Mouse (Mus musculus) stomach, embryonic 14.5 days (tissue): Measurements from ENCODE around the gene Negr1. TPM values are rescaled to one million over a fixed set of nuclear protein-coding genes. Genes with fewer than 3 reads are reported as not detected.

Source experiments
- ATAC-seq: fragments of 200-750 bp; cut with Nextera tagmentation; 2 replicates; pipeline ENCODE4 v1.8.0; 2017; ENCODE audit warnings: low read depth, moderate TSS enrichment; ENCODE audit not compliant: insufficient number of reproducible peaks, insufficient read depth, low FRiP score
- H3K27ac ChIP-seq: fragments of 300-500 bp; sonication (generic); 2 replicates; pipeline ENCODE4 v1.5.1; 2014; ENCODE audit warnings: mild to moderate bottlenecking, low read length, moderate library complexity, mixed read lengths
- H3K27me3 ChIP-seq: fragments of 300-500 bp; sonication (generic); 2 replicates; pipeline ENCODE4 v1.6.1; 2014; ENCODE audit warnings: low read length, control low read depth, mixed read lengths; ENCODE audit not compliant: control insufficient read depth, insufficient read depth
- H3K36me3 ChIP-seq: fragments of 300-500 bp; sonication (generic); 2 replicates; pipeline ENCODE4 v1.6.1; 2014; ENCODE audit warnings: mild to moderate bottlenecking, control low read depth, low read length, moderate library complexity, mixed read lengths; ENCODE audit not compliant: control insufficient read depth, insufficient read depth
- H3K4me1 ChIP-seq: fragments of 300-500 bp; sonication (generic); 2 replicates; pipeline ENCODE4 v1.6.1; 2014; ENCODE audit warnings: low read length, control low read depth, mixed read lengths; ENCODE audit not compliant: control insufficient read depth, insufficient read depth
- H3K4me2 ChIP-seq: fragments of 300-500 bp; sonication (generic); replicated peaks from 2 replicates; pipeline ENCODE4 v1.6.1; 2014; ENCODE audit warnings: low read depth, low read length, control low read depth
- H3K4me3 ChIP-seq: fragments of 300-500 bp; sonication (generic); 2 replicates; pipeline ENCODE4 v1.5.1; 2014; ENCODE audit warnings: low read depth, low read length, control low read depth
- H3K9ac ChIP-seq: fragments of 300-500 bp; sonication (generic); replicated peaks from 2 replicates; pipeline ENCODE4 v1.6.1; 2014; ENCODE audit warnings: low read depth, mild to moderate bottlenecking, control low read depth, low read length, moderate library complexity, mixed read lengths
- H3K9me3 ChIP-seq: fragments of 300-500 bp; sonication (generic); 2 replicates; pipeline ENCODE4 v1.6.1; 2016; ENCODE audit warnings: low read depth, low read length, control low read depth; ENCODE audit not compliant: control insufficient read depth
- WGBS: fragments of 180-500 bp; shearing (Covaris S2); extraction: QIAGEN DNeasy Blood & Tissue Kit; methylation state at CpG from one replicate; pipeline ENCODE4 v1.1.7; 2014; 5-methylcytosine and 5-hydroxymethylcytosine counted together
- polyA plus RNA-seq: library from polyadenylated mRNA; unstranded; fragments of >200 nt; fragmentation: Nextera tagmentation; extraction: Ambion mirVana; gene quantifications from 2 replicates; pipeline ENCODE4 v1.2.1, GENCODE M21; 2014

Gene Negr1
- polyA plus RNA-seq, 1 experiment from 2014 or later = 9.8 TPM

DNA sequence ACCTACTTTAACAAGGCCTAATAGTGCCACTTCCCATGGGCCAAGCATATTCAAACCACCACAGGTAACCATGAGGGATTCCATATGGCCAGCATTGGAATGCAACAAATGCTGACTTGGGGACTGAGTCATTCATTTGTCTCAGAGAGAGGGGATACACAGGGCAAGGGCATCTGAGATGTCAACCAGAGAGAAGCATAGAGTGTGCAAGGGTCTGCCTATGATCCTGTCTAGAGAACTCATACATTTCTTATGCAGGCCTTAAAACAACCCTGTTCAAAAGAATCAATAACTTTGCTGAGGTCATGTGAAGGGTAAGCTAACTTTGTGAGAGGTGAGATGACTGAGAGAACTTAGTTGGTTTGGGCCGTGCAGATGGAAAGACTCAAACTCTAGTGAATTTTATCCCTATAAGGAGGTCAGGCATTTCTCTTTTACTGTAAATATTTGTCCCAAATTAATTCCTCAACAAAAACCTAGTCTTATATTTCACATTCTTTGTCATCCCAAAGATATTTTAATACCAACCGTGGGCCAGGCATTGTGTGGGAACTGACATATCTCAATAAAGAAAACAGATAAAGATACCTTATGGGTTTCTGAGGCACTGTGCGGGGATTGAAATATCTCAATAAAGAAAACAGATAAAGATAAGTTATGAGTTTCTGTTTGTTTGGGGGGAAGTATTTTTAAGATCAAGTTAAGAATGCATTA is 543.4 kb downstream of the Negr1 start:
- H3K36me3 ChIP-seq = no peaks in the 10 kb centered on the region
- no peaks in the 10 kb centered on the region for H3K27me3 ChIP-seq
- ATAC-seq = peak; percentile 57
- H3K4me2 ChIP-seq = no peak overlapping the region
- H3K9me3 ChIP-seq = no peaks in the 10 kb centered on the region
- no peak overlapping the region for H3K9ac ChIP-seq
- H3K4me1 ChIP-seq = no peaks in the 10 kb centered on the region
- H3K4me3 ChIP-seq = no peak overlapping the region
- 41% methylated on average over 3 of the region's 3 CpGs for WGBS
- H3K27ac ChIP-seq = peak overlapping the region; percentile 53; the same call in 1 of the 2 replicates

DNA sequence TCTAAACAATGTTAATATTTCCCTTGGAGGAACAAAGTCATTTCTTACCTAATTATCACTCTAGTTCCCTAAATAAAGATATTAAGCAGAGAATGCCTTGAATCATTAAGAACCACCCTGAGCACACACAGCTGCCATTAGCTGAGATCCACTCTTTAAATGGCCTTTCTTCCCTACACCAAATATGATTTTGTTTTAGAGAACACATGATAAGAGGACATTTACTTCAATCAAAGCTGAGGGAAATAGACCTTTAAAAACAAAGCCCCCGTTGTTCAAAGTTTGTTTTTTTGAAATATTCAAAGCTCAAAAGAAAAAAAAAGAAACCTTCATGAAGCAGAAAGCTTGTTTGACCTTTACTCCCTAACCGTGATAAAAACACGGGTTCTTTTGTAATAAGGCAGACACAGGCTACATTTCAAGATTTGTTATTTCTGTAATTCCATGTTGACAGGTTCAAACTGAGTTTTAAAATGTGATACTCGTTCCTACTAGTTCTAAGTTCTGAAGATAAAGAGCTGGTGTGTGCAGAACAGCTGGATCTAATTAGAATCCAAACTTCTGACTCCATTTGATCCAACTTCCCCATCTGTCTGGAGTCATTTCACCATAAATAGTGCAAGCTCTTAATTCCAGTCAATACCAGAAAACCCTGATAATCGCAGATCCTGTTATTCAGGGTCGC is 544.1 kb downstream of the Negr1 start:
- no peak overlapping the region for H3K27ac ChIP-seq
- 25% methylated on average over 6 of the region's 6 CpGs for WGBS
- peak; percentile 75 for ATAC-seq
- no peak overlapping the region for H3K4me2 ChIP-seq
- no peaks in the 10 kb centered on the region for H3K27me3 ChIP-seq
- no peak overlapping the region for H3K4me3 ChIP-seq
- H3K36me3 ChIP-seq = no peaks in the 10 kb centered on the region
- no peaks in the 10 kb centered on the region for H3K9me3 ChIP-seq
- H3K4me1 ChIP-seq = no peaks in the 10 kb centered on the region
- no peak overlapping the region for H3K9ac ChIP-seq

DNA sequence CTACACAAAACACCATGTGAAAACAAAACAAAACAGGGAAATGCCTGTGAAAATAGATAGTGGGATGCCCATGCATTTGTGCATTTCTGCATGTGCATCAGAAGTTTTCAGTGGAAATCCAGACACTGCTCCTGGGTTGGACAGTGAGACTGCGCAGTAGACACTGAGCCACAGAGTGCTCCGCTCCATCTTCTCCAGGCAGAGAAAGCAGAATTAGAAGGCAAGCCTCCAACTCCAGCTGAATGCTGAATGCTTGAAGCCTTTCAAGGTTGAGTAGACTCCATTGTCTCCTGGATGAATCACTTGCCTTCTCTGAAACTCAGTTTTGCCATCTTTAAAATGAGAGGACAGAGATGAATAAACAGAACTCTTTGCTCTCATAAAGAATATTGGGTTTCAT is 546.6 kb downstream of the Negr1 start:
- WGBS = 86% methylated on average over 2 of the region's 2 CpGs
- no peak for ATAC-seq
- no peaks in the 10 kb centered on the region for H3K36me3 ChIP-seq
- H3K27ac ChIP-seq = no peak overlapping the region
- no peak overlapping the region for H3K4me2 ChIP-seq
- H3K4me1 ChIP-seq = no peaks in the 10 kb centered on the region
- H3K9ac ChIP-seq = no peak overlapping the region
- no peak overlapping the region for H3K4me3 ChIP-seq
- no peaks in the 10 kb centered on the region for H3K9me3 ChIP-seq
- no peaks in the 10 kb centered on the region for H3K27me3 ChIP-seq

DNA sequence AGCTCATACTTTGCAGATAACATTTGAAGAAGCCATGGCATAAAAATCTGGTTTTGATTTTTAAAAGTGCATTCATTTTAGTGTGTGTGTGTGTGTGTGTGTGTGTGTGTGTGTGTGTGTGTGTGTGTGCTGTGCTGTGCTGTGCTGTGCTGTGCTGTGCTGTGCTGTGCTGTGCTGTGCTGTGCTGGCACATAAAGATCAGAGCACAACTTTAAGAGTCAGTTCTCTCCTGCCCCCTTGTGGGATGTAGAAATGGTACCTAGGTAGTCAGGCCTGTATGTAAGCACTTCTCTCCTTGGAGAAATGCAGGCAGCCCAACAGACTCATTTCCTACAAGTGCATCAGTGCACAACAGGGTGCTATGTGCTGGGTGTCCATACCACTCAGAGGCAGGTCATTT is 547.7 kb downstream of the Negr1 start:
- ATAC-seq = 0 out of 2 replicates have a peak, but pooled peaks have one; percentile 38

DNA sequence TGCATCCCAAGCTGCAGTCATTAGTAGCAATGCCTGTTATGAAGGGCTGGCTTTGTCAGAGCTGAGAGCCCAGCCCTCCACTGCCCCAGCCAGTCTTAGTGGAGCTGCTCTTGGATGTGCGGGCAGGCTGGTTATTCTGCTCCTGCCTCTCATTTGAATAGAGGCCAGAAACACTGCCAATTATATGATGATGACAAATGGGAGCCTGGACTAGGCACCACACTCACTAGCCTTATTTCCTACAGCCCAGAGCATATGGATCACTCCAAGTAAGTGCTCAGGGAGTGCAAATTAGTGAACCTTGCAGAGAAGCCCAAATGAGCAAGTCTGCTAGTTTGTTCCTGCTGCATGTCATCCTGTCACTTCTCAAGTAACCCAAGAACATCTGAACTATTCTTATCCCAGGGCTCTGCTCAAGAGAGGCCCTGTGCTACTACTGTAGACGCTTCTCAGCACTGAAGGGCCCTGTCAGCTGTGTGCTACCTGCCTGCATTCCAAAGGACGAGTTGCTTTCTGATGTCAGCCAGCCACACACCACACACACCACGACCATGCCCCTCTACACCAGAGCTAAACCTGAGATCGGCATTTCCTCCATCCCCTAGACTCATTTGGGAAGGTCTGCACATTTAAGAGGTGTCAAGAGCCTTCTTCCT is 553.6 kb downstream of the Negr1 start:
- ATAC-seq = peak; percentile 23; the same call in 1 of the 2 replicates
- WGBS = 40% methylated on average over 5 of the region's 5 CpGs
- H3K9me3 ChIP-seq = no peaks in the 10 kb centered on the region
- H3K4me3 ChIP-seq = no peak overlapping the region
- no peaks in the 10 kb centered on the region for H3K36me3 ChIP-seq
- no peak overlapping the region for H3K9ac ChIP-seq
- no peaks in the 10 kb centered on the region for H3K27me3 ChIP-seq
- no peak overlapping the region for H3K4me2 ChIP-seq
- H3K27ac ChIP-seq = no peak overlapping the region
- no peaks in the 10 kb centered on the region for H3K4me1 ChIP-seq

More for the DNA sequence above, 547.7 kb downstream of the Negr1 start:
- H3K9me3 ChIP-seq = no peaks in the 10 kb centered on the region
- no peaks in the 10 kb centered on the region for H3K36me3 ChIP-seq
- H3K4me2 ChIP-seq = no peak overlapping the region
- H3K4me1 ChIP-seq = no peaks in the 10 kb centered on the region
- H3K27me3 ChIP-seq = no peaks in the 10 kb centered on the region
- H3K27ac ChIP-seq = no peak overlapping the region
- no peak overlapping the region for H3K4me3 ChIP-seq
- H3K9ac ChIP-seq = no peak overlapping the region

DNA sequence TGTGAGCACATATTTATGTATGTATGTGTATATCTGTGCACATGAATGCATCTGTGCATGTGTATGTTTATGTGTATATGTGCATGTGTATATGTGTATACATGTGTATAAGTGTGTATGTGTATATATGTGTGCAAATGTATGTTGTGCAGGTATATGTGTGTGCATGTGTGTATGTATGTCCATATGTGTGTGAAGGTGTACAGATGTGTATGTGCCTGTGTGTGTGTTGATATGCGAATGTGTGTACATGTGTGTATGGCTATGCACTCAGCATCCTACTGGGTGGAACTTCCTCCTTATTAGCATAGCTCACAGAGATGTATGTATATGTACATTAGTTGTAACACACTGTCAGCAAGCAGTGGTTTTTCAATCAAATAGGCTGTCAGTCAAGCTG is 554.4 kb downstream of the Negr1 start:
- Histone ChIP-seq H3K4me3 (no peak overlapping the region), H3K36me3 (no peaks in the 10 kb centered on the region), H3K9me3 (no peaks in the 10 kb centered on the region), H3K9ac (no peak overlapping the region), H3K27me3 (no peaks in the 10 kb centered on the region), H3K27ac (no peak overlapping the region), H3K4me1 (no peaks in the 10 kb centered on the region), H3K4me2 (no peak overlapping the region)
- 97% methylated on average over 1 of the region's 1 CpGs for WGBS
- ATAC-seq = 0 out of 2 replicates have a peak, but pooled peaks have one; percentile 4

DNA sequence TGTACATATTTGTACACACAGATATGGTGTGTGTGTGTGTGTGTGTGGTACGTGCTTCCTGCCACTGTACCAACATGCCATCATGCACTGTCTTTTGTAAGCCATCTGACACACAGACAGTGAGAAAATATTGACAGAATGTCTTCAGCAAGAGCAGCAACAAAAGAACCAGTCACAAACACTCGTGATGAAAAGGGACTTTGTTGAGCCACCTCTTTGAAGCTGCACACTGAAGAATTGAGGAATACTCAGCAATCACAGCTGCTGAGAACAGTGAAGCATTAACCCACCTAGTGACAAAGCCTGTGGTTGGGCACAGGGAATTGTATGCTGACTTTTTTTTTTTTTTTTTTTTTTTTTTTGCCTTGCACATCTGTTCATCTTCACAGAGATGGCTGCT is 558.3 kb downstream of the Negr1 start:
- no peaks in the 10 kb centered on the region for H3K27me3 ChIP-seq
- no peak overlapping the region for H3K27ac ChIP-seq
- no peak overlapping the region for H3K9ac ChIP-seq
- no peak overlapping the region for H3K4me3 ChIP-seq
- no peaks in the 10 kb centered on the region for H3K9me3 ChIP-seq
- no peaks in the 10 kb centered on the region for H3K4me1 ChIP-seq
- no peaks in the 10 kb centered on the region for H3K36me3 ChIP-seq
- no peak for ATAC-seq
- WGBS = 68% methylated on average over 2 of the region's 2 CpGs
- H3K4me2 ChIP-seq = no peak overlapping the region

DNA sequence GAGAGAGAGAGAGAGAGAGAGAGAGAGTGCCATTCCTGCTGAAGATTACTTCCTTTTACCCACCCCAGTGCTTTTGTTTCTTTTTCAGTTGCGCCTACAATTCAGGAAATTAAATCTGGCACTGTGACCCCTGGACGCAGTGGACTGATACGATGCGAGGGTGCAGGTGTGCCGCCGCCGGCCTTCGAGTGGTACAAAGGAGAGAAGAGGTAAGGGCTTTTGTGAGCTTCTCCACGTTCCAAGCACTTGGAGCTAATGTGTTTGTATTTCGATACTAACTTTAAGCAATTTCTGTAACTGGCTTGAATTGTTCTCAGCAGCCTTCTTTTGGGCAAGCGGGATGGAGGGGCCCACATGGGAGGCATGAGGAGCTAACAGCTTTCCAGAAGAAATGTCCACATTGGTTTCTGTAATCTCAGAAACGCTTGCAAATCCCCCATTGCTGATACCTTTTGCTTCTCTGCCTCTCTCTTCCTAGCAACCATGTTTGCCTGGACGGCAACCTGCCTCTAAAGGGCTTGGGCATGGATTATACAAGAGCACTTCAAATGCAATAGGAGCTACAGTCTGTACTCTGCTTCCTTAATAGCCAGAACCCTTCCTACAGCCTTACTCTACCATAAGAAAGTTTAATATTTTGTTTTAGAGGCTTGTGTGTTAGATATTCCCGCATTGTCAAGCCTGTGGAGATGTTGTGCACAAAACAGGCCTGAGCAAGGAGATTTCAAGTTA is 584.7 kb downstream of the Negr1 start:
- Histone ChIP-seq H3K9me3 (no peaks in the 10 kb centered on the region), H3K4me1 (no peaks in the 10 kb centered on the region), H3K27ac (no peak overlapping the region), H3K4me2 (no peak overlapping the region), H3K36me3 (no peaks in the 10 kb centered on the region), H3K9ac (no peak overlapping the region), H3K27me3 (no peaks in the 10 kb centered on the region), H3K4me3 (no peak overlapping the region)
- 78% methylated on average over 14 of the region's 14 CpGs for WGBS
- ATAC-seq = no peak
